Mouse (Mus musculus): ENCODE results near the gene Grik2. TPM values are rescaled to one million over a fixed set of nuclear protein-coding genes. Genes with fewer than 3 reads are reported as not detected.

Gene Grik2
- total and polyA plus RNA-seq, 3 experiments, result not detected

- H3K27me3 ChIP-seq (ENCODE audit: control insufficient read depth in 1 of 2, insufficient read depth in 2 of 2, low read length in 2 of 2), result no peaks in the 10 kb centered on the region
- H3K4me3 ChIP-seq (ENCODE audit: control insufficient read depth in 1 of 2, insufficient read depth in 1 of 2, low read depth in 2 of 2, low read length in 2 of 2), result no peak overlapping the region
- H3K9me3 ChIP-seq (replicated peaks; ENCODE audit: insufficient read depth, low read length), result no peaks in the 10 kb centered on the region
- no peaks in the 10 kb centered on the region for H3K79me2 ChIP-seq (ENCODE audit: control insufficient read depth, insufficient read depth, low read length, poor library complexity)
- no peak overlapping the region for H3K9ac ChIP-seq (ENCODE audit: control insufficient read depth, low read depth, low read length, poor library complexity, severe bottlenecking)
- no peak overlapping the region for H3K27ac ChIP-seq (ENCODE audit: control insufficient read depth, low read depth, low read length)
- TF ChIP-seq CHD2 (IDR thresholded peaks at IDR 0.05; ENCODE audit: low read length) (no peak), POLR2AphosphoS5 (IDR thresholded peaks at IDR 0.05; ENCODE audit: borderline replicate concordance, low read depth, low read length) (no peak), GABPA (IDR thresholded peaks at IDR 0.05; ENCODE audit: low read depth, low read length) (no peak), GATA1 (IDR thresholded peaks at IDR 0.05; ENCODE audit: low read depth, low read length) (no peak), CTCF (IDR thresholded peaks at IDR 0.05 in 2 of 3, conservative IDR thresholded peaks at IDR 0.05 in 1 of 3; ENCODE audit: control insufficient read depth in 1 of 3, insufficient read depth in 1 of 3, low read depth in 2 of 3, low read length in 3 of 3, poor library complexity in 1 of 3, severe bottlenecking in 1 of 3) (no peak)
- no peak for DNase-seq (ENCODE audit: low read depth, low spot score)
- H3K4me1 ChIP-seq (ENCODE audit: control insufficient read depth in 1 of 2, insufficient read depth in 2 of 2, low read length in 2 of 2), result no peaks in the 10 kb centered on the region
- no peaks in the 10 kb centered on the region for H3K36me3 ChIP-seq (ENCODE audit: control insufficient read depth in 1 of 2, insufficient read depth in 2 of 2, low read length in 2 of 2)
Measured at GRCm38 (mm10) chr10:49597652-49598051, 190.9 kb downstream of the Grik2 start.

GRCm38 (mm10) chr10:49573514-49573913 lies 215.1 kb downstream of the Grik2 start:
- no peak for TF ChIP-seq TCF12 (IDR thresholded peaks at IDR 0.05; ENCODE audit: low read depth, low read length)
- no peak for TF ChIP-seq SMC3 (IDR thresholded peaks at IDR 0.05; ENCODE audit: low read depth, low read length)
- no peak for TF ChIP-seq TBP (IDR thresholded peaks at IDR 0.05; ENCODE audit: low read depth, low read length)
- no peak for TF ChIP-seq JUND (IDR thresholded peaks at IDR 0.05; ENCODE audit: low read depth, low read length)
- TF ChIP-seq MYC (IDR thresholded peaks at IDR 0.05; ENCODE audit: low read depth, low read length), result no peak
- no peak for TF ChIP-seq BHLHE40 (IDR thresholded peaks at IDR 0.05; ENCODE audit: borderline replicate concordance, low read depth, low read length)
- Histone ChIP-seq H3K79me2 (ENCODE audit: control insufficient read depth, insufficient read depth, low read length, poor library complexity) (no peaks in the 10 kb centered on the region), H3K27me3 (ENCODE audit: control insufficient read depth in 1 of 2, insufficient read depth in 2 of 2, low read length in 2 of 2) (no peaks in the 10 kb centered on the region), H3K9ac (ENCODE audit: control insufficient read depth, low read depth, low read length, poor library complexity, severe bottlenecking) (no peak overlapping the region), H3K4me1 (ENCODE audit: control insufficient read depth in 1 of 2, insufficient read depth in 2 of 2, low read length in 2 of 2) (no peaks in the 10 kb centered on the region), H3K9me3 (replicated peaks; ENCODE audit: insufficient read depth, low read length) (no peaks in the 10 kb centered on the region), H3K4me3 (ENCODE audit: control insufficient read depth in 1 of 2, insufficient read depth in 1 of 2, low read depth in 2 of 2, low read length in 2 of 2) (no peak overlapping the region), H3K27ac (ENCODE audit: control insufficient read depth, low read depth, low read length) (no peak overlapping the region), H3K36me3 (ENCODE audit: control insufficient read depth in 1 of 2, insufficient read depth in 2 of 2, low read length in 2 of 2) (no peaks in the 10 kb centered on the region)
- no peak for DNase-seq (ENCODE audit: low read depth, low spot score)

- H3K79me2 ChIP-seq (ENCODE audit: control insufficient read depth, insufficient read depth, low read length, poor library complexity), result no peaks in the 10 kb centered on the region
- H3K4me1 ChIP-seq (ENCODE audit: control insufficient read depth in 1 of 2, insufficient read depth in 2 of 2, low read length in 2 of 2), result no peaks in the 10 kb centered on the region
- no peaks in the 10 kb centered on the region for H3K9me3 ChIP-seq (replicated peaks; ENCODE audit: insufficient read depth, low read length)
- TF ChIP-seq MYC (IDR thresholded peaks at IDR 0.05; ENCODE audit: low read depth, low read length) (no peak), SMC3 (IDR thresholded peaks at IDR 0.05; ENCODE audit: low read depth, low read length) (no peak), TCF12 (IDR thresholded peaks at IDR 0.05; ENCODE audit: low read depth, low read length) (peak; percentile 32; the same call in 1 of the 2 replicates)
- H3K4me3 ChIP-seq (ENCODE audit: control insufficient read depth in 1 of 2, insufficient read depth in 1 of 2, low read depth in 2 of 2, low read length in 2 of 2), result no peak overlapping the region
- H3K9ac ChIP-seq (ENCODE audit: control insufficient read depth, low read depth, low read length, poor library complexity, severe bottlenecking), result no peak overlapping the region
- H3K27me3 ChIP-seq (ENCODE audit: control insufficient read depth in 1 of 2, insufficient read depth in 2 of 2, low read length in 2 of 2), result no peaks in the 10 kb centered on the region
- no peak overlapping the region for H3K27ac ChIP-seq (ENCODE audit: control insufficient read depth, low read depth, low read length)
- DNase-seq (ENCODE audit: low read depth, low spot score), result no peak
- no peaks in the 10 kb centered on the region for H3K36me3 ChIP-seq (ENCODE audit: control insufficient read depth in 1 of 2, insufficient read depth in 2 of 2, low read length in 2 of 2)
Measured at GRCm38 (mm10) chr10:49559872-49560407, 228.6 kb downstream of the Grik2 start.

All from MEL (cell line).